Mouse (Mus musculus): ENCODE data around the gene Adamtsl5. TPM values are rescaled to one million over a fixed set of nuclear protein-coding genes. Genes with fewer than 3 reads are reported as not detected.

The Adamtsl5 gene
- total RNA-seq, 1 experiment from 2014 or later: 0.40 TPM

DNA sequence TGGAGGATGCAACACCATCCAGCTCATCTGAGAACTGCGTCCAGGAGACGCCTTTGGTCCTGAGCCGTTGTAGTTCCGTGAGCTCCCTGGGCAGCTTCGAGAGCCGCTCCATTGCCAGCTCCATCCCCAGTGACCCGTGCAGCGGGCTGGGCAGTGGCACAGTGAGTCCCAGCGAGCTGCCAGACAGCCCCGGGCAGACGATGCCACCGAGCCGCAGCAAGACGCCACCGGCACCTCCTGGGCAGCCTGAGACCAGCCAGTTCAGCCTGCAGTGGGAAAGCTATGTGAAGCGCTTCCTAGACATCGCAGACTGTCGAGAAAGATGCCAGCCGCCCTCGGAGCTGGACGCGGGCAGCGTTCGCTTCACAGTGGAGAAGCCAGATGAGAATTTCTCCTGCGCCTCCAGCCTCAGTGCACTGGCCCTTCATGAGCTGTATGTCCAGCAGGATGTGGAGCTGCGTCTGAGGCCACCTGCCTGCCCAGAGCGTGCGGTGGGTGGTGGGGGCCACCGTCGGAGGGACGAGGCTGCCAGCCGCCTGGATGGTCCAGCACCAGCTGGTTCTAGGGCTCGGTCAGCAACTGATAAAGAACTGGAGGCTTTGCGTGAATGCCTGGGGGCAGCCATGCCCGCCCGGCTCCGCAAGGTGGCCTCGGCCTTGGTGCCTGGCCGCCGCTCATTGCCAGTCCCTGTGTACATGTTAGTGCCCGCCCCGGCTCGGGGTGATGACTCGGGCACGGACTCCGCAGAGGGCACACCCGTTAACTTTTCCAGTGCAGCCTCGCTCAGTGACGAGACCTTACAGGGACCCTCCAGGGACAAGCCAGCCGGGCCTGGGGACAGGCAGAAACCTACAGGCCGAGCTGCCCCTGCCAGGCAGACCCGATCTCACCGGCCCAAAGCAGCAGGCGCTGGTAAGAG, 35.4 kb downstream of the Adamtsl5 start:
- no peak for ATAC-seq (replicated peaks in 1 of 2; ENCODE audit: insufficient read depth in 1 of 2, low FRiP score in 2 of 2, low TSS enrichment in 1 of 2, low read depth in 1 of 2, poor library complexity in 2 of 2, severe bottlenecking in 2 of 2)

DNA sequence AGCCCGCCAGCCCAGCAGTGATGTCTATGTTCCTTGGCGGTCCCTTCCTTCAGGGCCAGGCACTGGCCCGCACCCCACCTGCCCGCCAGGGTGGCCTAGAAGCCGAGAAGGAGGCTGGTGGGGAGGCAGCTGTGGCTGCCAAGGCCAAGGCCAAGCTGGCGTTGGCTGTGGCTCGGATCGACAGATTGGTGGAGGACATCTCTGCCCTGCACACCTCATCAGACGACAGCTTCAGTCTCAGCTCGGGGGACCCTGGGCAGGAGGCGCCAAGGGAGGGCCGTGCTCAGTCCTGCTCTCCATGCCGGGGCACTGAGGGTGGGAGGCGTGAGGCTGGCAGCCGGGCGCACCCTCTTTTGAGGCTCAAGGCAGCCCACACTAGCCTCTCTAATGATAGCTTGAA, 36.7 kb downstream of the Adamtsl5 start:
- ATAC-seq (replicated peaks in 1 of 2; ENCODE audit: insufficient read depth in 1 of 2, low FRiP score in 2 of 2, low TSS enrichment in 1 of 2, low read depth in 1 of 2, poor library complexity in 2 of 2, severe bottlenecking in 2 of 2): no peak

- peak; percentile 80 to 84 for ATAC-seq (replicated peaks in 1 of 2; ENCODE audit: insufficient read depth in 1 of 2, low FRiP score in 2 of 2, low TSS enrichment in 1 of 2, low read depth in 1 of 2, poor library complexity in 2 of 2, severe bottlenecking in 2 of 2)
Observed at GRCm38 (mm10) chr10:80304862-80305261, 43.4 kb downstream of the Adamtsl5 start.

DNA sequence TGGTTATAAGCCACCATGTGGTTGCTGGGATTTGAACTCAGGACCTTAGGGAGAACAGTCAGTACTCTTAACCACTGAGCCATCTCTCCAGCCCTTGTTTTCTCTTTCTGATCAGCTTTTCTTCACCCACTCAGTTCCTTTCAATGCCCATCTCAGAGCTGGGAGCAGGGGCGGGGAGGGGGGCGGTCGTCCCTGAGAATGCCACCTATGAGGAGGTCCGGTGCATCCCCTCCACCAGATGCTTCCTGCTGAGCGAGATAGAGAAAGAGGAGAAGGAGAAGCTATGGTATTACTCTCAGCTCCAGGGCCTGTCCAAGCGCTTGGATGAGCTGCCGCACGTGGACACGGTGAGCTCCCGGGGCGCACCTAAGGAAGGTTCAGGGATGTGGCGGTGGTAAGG, 43.8 kb downstream of the Adamtsl5 start:
- peak; percentile 46 to 59 for ATAC-seq (replicated peaks in 1 of 2; ENCODE audit: insufficient read depth in 1 of 2, low FRiP score in 2 of 2, low TSS enrichment in 1 of 2, low read depth in 1 of 2, poor library complexity in 2 of 2, severe bottlenecking in 2 of 2)

GRCm38 (mm10) chr10:80302471-80302881, 45.7 kb downstream of the Adamtsl5 start:
- no peak for ATAC-seq (replicated peaks in 1 of 2; ENCODE audit: insufficient read depth in 1 of 2, low FRiP score in 2 of 2, low TSS enrichment in 1 of 2, low read depth in 1 of 2, poor library complexity in 2 of 2, severe bottlenecking in 2 of 2)

GRCm38 (mm10) chr10:80302082-80302355, 46.2 kb downstream of the Adamtsl5 start:
- no peak for ATAC-seq (replicated peaks in 1 of 2; ENCODE audit: insufficient read depth in 1 of 2, low FRiP score in 2 of 2, low TSS enrichment in 1 of 2, low read depth in 1 of 2, poor library complexity in 2 of 2, severe bottlenecking in 2 of 2)

GRCm38 (mm10) chr10:80301256-80302081, 46.7 kb downstream of the Adamtsl5 start:
- ATAC-seq (replicated peaks in 1 of 2; ENCODE audit: insufficient read depth in 1 of 2, low FRiP score in 2 of 2, low TSS enrichment in 1 of 2, low read depth in 1 of 2, poor library complexity in 2 of 2, severe bottlenecking in 2 of 2): no peak

DNA sequence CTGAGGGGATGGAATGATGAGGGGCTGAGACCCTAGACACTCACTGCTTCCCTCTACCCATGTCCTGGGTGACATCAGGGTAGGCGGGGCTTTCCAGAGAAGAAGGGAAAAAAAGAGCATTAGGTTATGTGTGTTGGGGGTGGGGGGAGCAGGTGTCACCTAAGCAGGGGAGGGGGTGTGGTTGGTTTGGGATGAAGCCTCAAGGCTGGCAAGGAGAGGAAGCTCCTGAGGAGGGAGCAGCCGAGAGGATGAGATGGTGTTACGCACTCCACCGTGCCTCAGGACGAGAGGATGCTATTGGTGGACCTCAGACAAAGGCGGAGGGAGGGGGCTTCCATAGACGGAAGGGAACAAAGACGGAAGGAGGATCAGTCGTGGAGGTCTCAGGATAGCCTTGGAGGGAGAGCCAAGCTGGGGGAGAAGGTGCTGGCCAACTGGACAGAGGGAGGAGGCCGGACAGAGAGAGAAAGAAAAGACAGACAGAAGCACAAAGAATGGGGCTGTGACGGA, 47.5 kb downstream of the Adamtsl5 start:
- no peak for ATAC-seq (replicated peaks in 1 of 2; ENCODE audit: insufficient read depth in 1 of 2, low FRiP score in 2 of 2, low TSS enrichment in 1 of 2, low read depth in 1 of 2, poor library complexity in 2 of 2, severe bottlenecking in 2 of 2)

DNA sequence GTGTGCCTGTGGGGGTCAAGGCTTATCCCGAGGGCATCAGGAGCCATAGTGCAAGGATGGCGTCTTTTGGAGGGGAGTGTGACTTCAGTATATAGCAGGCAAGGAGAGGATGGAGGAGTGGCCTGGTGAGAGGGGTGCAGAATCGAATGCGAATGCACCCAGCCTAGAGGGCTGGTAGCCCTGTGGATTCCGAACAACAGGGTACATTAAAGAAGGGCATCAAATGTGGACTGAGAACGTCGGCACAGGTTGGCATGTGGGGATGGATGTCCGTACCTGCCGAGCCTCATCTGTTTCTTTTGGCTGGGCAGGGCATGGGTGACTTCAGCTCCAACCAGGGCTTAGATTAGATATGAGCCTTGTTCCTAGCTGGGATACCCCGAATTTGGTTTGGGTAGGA, 48.4 kb downstream of the Adamtsl5 start:
- ATAC-seq (replicated peaks in 1 of 2; ENCODE audit: insufficient read depth in 1 of 2, low FRiP score in 2 of 2, low TSS enrichment in 1 of 2, low read depth in 1 of 2, poor library complexity in 2 of 2, severe bottlenecking in 2 of 2): no peak

DNA sequence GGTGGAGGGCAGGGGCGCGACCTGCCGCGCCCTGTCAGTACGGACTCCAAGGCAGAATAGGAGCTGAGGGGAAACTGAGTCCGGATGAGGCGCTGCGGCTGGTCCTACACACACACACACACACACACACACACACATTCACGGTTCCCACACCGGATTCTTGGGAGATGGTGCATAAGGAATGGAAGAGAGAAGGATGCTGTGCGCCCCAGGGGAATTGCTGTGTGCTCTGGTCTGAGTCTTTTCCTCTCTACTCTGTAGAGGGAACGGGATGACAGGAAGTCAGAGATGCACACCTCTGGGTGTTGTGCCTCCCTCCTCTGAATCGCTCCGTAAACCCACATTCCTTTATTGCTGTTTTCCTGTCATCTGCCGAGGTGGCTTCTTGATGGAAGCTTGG, 48.9 kb downstream of the Adamtsl5 start:
- ATAC-seq (replicated peaks in 1 of 2; ENCODE audit: insufficient read depth in 1 of 2, low FRiP score in 2 of 2, low TSS enrichment in 1 of 2, low read depth in 1 of 2, poor library complexity in 2 of 2, severe bottlenecking in 2 of 2): no peak

DNA sequence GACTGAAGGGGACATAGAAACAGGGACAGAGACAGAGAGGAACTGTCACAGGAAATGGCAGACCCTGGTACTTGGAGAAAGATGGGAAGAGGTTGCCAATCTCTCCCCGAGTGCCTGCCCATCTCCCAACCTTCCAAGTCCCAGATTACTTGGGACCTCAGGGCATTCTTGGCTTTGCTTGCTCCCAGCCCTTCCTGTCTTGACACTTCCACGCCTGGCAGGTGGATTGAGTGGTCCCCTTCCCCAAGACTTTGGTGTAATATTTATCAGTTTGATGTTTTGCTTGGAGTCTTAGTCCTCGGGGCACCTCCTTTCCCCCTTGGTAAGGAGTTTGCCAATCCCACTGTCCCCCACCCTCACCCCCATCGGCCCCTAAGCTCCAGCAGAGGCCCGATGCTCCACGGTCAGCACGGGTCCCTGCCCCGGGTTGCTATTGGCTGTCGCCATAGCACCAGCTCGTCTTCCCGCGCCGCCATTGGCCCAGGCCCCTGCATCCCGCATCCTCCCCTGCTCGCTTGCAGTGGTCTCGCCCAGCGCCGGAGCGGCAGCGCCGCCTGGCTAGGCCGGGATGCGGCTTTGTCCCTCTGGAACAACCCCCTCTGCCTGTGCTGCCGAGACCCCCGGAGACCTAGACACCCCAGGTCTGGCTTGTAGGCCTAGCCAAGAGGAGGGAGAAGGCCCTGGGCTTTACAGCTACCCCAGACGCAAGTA, 49.5 kb downstream of the Adamtsl5 start:
- no peak for ATAC-seq (replicated peaks in 1 of 2; ENCODE audit: insufficient read depth in 1 of 2, low FRiP score in 2 of 2, low TSS enrichment in 1 of 2, low read depth in 1 of 2, poor library complexity in 2 of 2, severe bottlenecking in 2 of 2)

DNA sequence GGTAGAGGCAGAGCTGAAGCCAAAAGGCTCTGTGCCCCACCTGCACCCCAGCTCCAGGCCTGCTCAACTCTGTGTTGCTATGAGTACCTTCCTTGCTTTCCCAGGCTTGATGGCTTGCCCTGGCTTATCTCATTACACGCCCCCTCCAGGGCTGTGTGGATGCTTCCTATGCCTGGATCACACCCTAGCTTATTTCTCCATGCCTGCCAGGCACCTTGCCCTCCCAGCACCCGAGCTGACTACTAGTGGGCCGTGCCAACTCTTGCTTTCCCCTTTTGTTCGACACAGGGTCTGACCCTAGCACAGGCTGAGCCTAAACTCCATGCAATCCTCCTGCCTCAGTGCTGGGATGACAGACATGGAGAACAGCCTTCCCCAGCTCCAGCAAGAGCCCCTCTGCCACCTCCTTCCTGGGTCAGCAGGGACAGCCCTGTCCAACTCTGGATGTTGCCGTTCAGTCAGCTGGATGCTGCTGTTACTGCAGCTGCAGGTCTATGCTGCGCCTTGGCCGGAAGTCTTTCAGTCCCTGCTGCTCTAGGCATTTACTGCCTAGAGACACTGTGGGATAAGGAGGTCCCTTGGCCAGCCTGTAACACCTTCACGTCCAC, 50.6 kb downstream of the Adamtsl5 start:
- no peak for ATAC-seq (replicated peaks in 1 of 2; ENCODE audit: insufficient read depth in 1 of 2, low FRiP score in 2 of 2, low TSS enrichment in 1 of 2, low read depth in 1 of 2, poor library complexity in 2 of 2, severe bottlenecking in 2 of 2)

GRCm38 (mm10) chr10:80296824-80297223, 51.4 kb downstream of the Adamtsl5 start:
- ATAC-seq (replicated peaks in 1 of 2; ENCODE audit: insufficient read depth in 1 of 2, low FRiP score in 2 of 2, low TSS enrichment in 1 of 2, low read depth in 1 of 2, poor library complexity in 2 of 2, severe bottlenecking in 2 of 2): no peak

- ATAC-seq (replicated peaks in 1 of 2; ENCODE audit: insufficient read depth in 1 of 2, low FRiP score in 2 of 2, low TSS enrichment in 1 of 2, low read depth in 1 of 2, poor library complexity in 2 of 2, severe bottlenecking in 2 of 2): peak; percentile 59 to 63
Observed at GRCm38 (mm10) chr10:80295618-80296425, 52.4 kb downstream of the Adamtsl5 start, which contains the start of gene Apc2. Gene Apc2, plus strand, starts transcription at chr10:80295977.

GRCm38 (mm10) chr10:80294788-80295303, 53.4 kb downstream of the Adamtsl5 start:
- ATAC-seq (replicated peaks in 1 of 2; ENCODE audit: insufficient read depth in 1 of 2, low FRiP score in 2 of 2, low TSS enrichment in 1 of 2, low read depth in 1 of 2, poor library complexity in 2 of 2, severe bottlenecking in 2 of 2): no peak

GRCm38 (mm10) chr10:80294311-80294710, 53.9 kb downstream of the Adamtsl5 start:
- no peak for ATAC-seq (replicated peaks in 1 of 2; ENCODE audit: insufficient read depth in 1 of 2, low FRiP score in 2 of 2, low TSS enrichment in 1 of 2, low read depth in 1 of 2, poor library complexity in 2 of 2, severe bottlenecking in 2 of 2)
